Mouse (Mus musculus) heart, embryonic 14.5 days (tissue): ENCODE data around the gene Insrr. TPM values are rescaled to one million over a fixed set of nuclear protein-coding genes. Genes with fewer than 3 reads are reported as not detected.
"Not testable (repeated sequence)": the region's sequence is repeated elsewhere in the genome, so short reads cannot be mapped to it uniquely, and the experiment has no call there.

ENCODE experiments used
- ATAC-seq: fragments of 200-750 bp; cut with Nextera tagmentation; 2 replicates; pipeline ENCODE4 v1.8.0; 2017; ENCODE audit warnings: low read depth, moderate TSS enrichment; ENCODE audit not compliant: insufficient number of reproducible peaks, insufficient read depth, low FRiP score
- H3K27ac ChIP-seq, 2 experiments: fragments of 200-500 bp in 1 of 2; fragments of 300-500 bp in 1 of 2; sonication (generic) in 1 of 2; replicated peaks in 1 of 2; 2 replicates each; pipeline ENCODE4 v1.5.1; 2012 to 2014; ENCODE audit warnings: low read depth in 2 of 2, low read length in 2 of 2, control low read depth in 1 of 2, mild to moderate bottlenecking in 1 of 2, mixed read lengths in 1 of 2; ENCODE audit not compliant: control insufficient read depth in 1 of 2, insufficient read depth in 1 of 2
- H3K27me3 ChIP-seq: fragments of 300-500 bp; sonication (generic); 2 replicates; pipeline ENCODE4 v1.6.1; 2014; ENCODE audit warnings: mild to moderate bottlenecking, low read length, control low read depth; ENCODE audit not compliant: control insufficient read depth, insufficient read depth
- H3K36me3 ChIP-seq: fragments of 300-500 bp; sonication (generic); 2 replicates; pipeline ENCODE4 v1.6.1; 2014; ENCODE audit warnings: mild to moderate bottlenecking, control low read depth, low read length, mixed read lengths; ENCODE audit not compliant: control insufficient read depth, insufficient read depth
- H3K4me1 ChIP-seq, 2 experiments: fragments of 200-500 bp in 1 of 2; fragments of 300-500 bp in 1 of 2; sonication (generic) in 1 of 2; 2 replicates each; pipeline ENCODE4 v1.6.1; 2012 to 2014; ENCODE audit warnings: low read length in 2 of 2, control low read depth in 1 of 2, mixed read lengths in 1 of 2; ENCODE audit not compliant: control insufficient read depth in 2 of 2, insufficient read depth in 2 of 2
- H3K4me2 ChIP-seq: fragments of 300-500 bp; sonication (generic); 2 replicates; pipeline ENCODE4 v1.6.1; 2014; ENCODE audit warnings: mild to moderate bottlenecking, low read length
- H3K4me3 ChIP-seq, 2 experiments: fragments of 200-500 bp in 1 of 2; fragments of 300-500 bp in 1 of 2; sonication (generic) in 1 of 2; 2 replicates each; pipeline ENCODE4 v1.5.1; 2012 to 2014; ENCODE audit warnings: low read length in 2 of 2, mild to moderate bottlenecking in 2 of 2, control low read depth in 1 of 2, low read depth in 1 of 2, moderate library complexity in 1 of 2; ENCODE audit not compliant: control insufficient read depth in 1 of 2, insufficient read depth in 1 of 2
- H3K9ac ChIP-seq: fragments of 300-500 bp; sonication (generic); 2 replicates; pipeline ENCODE4 v1.6.1; 2014; ENCODE audit warnings: mild to moderate bottlenecking, low read length
- H3K9me3 ChIP-seq: fragments of 300-500 bp; sonication (generic); 2 replicates; pipeline ENCODE4 v1.6.1; 2016; ENCODE audit warnings: low read length, control low read depth; ENCODE audit not compliant: control insufficient read depth
- WGBS: fragments of 180-500 bp; shearing (Covaris S2); extraction: QIAGEN DNeasy Blood & Tissue Kit; methylation state at CpG from one replicate; pipeline ENCODE4 v1.1.7; 2014; 5-methylcytosine and 5-hydroxymethylcytosine counted together
- polyA plus RNA-seq: library from polyadenylated mRNA; unstranded; fragments of >200 nt; fragmentation: Nextera tagmentation; extraction: Ambion mirVana; gene quantifications from 2 replicates; pipeline ENCODE4 v1.2.1, GENCODE M21; 2014

Gene Insrr
- polyA plus RNA-seq, 1 experiment from 2014 or later = 0.08 TPM

DNA sequence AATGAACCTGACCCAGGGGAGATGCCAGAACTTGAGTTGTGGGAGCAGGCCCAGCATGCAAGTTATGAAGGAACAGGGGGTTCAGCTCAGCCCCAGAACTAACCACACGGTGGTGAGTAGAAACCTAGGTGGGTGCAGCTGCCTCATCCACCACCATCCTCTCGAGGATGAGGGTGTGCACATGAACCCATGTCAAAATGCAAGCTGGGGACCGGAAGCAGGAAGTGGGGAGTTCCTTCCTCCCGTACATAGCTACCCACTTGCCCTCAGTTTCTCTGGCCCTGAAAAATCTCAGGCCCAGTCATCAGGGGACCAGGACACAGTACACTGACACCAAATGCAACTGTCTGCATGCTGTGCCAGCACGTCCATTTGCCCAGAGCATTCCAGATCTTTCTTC lies 50.9 kb downstream of the Insrr start:
- no peaks in the 10 kb centered on the region for H3K27me3 ChIP-seq

DNA sequence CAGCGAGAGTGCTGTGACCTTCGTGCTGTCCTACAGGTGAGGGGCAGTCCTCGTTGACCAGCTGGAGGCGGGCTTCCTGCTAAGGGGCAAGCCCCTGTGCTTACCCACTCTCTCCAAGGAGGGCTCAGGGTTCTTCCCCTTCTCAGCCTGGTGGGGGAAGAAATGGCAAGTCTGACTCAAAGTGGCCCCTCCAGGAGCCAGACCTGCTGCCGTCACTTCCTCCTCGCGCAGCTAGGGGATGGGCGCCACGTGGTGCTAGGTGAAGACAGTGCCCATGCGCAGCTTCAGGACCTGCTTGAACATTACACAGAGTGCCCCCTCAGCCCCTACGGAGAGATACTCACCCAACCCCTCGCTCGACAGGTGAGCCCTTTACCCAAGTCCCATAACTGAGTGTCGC lies 52.4 kb downstream of the Insrr start:
- Histone ChIP-seq H3K36me3 (no peaks in the 10 kb centered on the region), H3K27ac (no peak overlapping the region), H3K27me3 (no peaks in the 10 kb centered on the region), H3K4me3 (no peak overlapping the region), H3K9ac (no peak overlapping the region), H3K4me1 (peaks cover 2 to 4% of the 10 kb centered on the region in 2 experiments; a peak in 1 of 4 replicates), H3K4me2 (no peak overlapping the region), H3K9me3 (no peaks in the 10 kb centered on the region)
- no peak for ATAC-seq
- WGBS = 77% methylated on average over 14 of the region's 14 CpGs

More for the DNA sequence above, 50.9 kb downstream of the Insrr start:
- ATAC-seq = no peak
- Histone ChIP-seq H3K4me2 (no peak overlapping the region), H3K9ac (no peak overlapping the region), H3K4me1 (peaks cover 2 to 4% of the 10 kb centered on the region in 2 experiments; a peak in 1 of 4 replicates), H3K9me3 (no peaks in the 10 kb centered on the region), H3K4me3 (no peak overlapping the region), H3K27ac (no peak overlapping the region), H3K36me3 (no peaks in the 10 kb centered on the region)
- WGBS = 74% methylated on average over 5 of the region's 5 CpGs

DNA sequence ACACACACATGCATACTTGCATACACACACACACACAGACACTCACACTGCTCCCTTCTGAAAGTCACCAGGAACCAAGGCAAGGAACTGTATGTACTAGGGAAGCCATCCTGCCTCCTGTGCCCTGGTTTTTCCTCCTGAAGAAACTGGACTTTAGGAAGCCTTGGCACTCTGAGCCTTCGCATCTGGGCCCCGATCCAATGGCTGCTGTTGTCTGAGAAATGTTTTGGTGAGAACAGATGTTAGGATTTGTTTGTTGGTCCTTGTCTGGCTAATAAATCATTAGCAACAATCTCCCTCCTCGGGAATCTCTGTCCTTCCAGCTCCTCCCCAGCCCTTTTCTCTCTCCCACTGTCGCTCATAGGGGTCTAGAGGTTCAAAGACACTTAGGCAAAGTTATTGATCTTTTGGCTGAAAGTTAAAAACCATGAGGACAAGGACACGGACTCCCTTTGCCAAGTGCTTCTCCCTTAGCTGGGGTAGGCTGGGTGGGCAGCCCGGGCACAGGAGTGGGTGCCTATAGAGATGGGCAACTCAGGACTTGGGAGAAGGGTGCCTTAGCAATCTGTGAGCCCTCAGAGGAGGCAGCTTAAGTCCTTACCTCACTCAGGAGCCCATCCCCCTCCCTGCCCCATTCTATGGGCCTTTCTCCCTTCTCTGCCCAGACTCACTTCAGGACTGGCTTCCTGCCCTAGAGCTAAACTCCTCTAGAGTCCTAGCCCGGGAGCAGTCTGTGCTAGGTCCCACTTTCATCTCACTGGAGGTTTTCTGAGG lies 58.2 kb downstream of the Insrr start:
- Histone ChIP-seq H3K4me1 (no peaks in the 10 kb centered on the region), H3K36me3 (peaks cover 42% of the 10 kb centered on the region), H3K4me3 (no peak overlapping the region), H3K4me2 (no peak overlapping the region), H3K9me3 (no peaks in the 10 kb centered on the region), H3K9ac (no peak overlapping the region), H3K27me3 (no peaks in the 10 kb centered on the region), H3K27ac (no peak overlapping the region)
- WGBS = 69% methylated on average over 7 of the region's 7 CpGs
- ATAC-seq = no peak

DNA sequence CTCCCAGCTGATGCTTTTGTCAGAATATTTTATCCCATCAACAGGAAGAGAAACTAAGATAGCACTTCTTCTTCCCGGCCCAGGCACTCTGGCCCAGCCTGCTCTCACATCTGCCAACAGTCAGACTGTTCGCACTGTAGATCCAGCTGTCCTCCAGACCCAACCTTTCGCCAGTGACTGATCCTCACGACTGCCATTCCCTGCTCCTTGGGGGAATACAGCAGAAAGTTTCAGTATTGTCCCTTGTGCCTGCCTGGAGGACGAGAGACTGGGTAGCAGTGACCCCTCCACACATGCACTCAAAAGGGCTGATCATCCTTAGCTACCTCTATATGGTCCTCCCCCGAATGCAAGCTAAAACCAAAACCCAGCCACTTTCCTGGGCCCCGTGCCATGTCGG lies 59.2 kb downstream of the Insrr start:
- no peak overlapping the region for H3K4me2 ChIP-seq
- no peak overlapping the region for H3K27ac ChIP-seq
- no peak for ATAC-seq
- no peaks in the 10 kb centered on the region for H3K27me3 ChIP-seq
- H3K4me1 ChIP-seq = no peaks in the 10 kb centered on the region
- H3K9ac ChIP-seq = no peak overlapping the region
- H3K36me3 ChIP-seq = peaks cover 51% of the 10 kb centered on the region
- 84% methylated on average over 8 of the region's 8 CpGs for WGBS
- no peaks in the 10 kb centered on the region for H3K9me3 ChIP-seq
- H3K4me3 ChIP-seq = no peak overlapping the region

DNA sequence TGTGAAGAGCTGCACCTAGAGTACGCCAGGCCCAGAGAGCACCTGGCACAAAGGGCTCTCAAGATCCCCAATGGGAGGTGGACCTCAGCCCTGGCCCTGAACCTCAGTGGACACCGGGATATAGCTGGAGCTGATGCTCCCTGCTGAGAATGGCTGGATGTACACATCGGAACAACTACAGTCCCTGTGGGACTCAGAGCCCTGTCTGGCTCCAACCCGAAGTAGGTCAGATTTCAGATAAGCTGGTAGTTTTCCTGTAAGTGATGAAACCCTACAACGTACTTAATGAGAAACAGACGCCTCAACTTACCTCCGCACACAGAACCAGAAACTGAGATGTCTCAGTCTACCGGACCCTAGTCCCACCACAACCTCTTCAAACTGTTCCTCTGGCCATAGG lies 60.9 kb downstream of the Insrr start:
- Histone ChIP-seq H3K27ac (no peak overlapping the region), H3K9me3 (no peaks in the 10 kb centered on the region), H3K36me3 (peaks cover 67% of the 10 kb centered on the region), H3K9ac (no peak overlapping the region), H3K27me3 (no peaks in the 10 kb centered on the region), H3K4me2 (no peak overlapping the region), H3K4me1 (no peaks in the 10 kb centered on the region), H3K4me3 (no peak overlapping the region)
- ATAC-seq = no peak
- WGBS = 77% methylated on average over 8 of the region's 8 CpGs

DNA sequence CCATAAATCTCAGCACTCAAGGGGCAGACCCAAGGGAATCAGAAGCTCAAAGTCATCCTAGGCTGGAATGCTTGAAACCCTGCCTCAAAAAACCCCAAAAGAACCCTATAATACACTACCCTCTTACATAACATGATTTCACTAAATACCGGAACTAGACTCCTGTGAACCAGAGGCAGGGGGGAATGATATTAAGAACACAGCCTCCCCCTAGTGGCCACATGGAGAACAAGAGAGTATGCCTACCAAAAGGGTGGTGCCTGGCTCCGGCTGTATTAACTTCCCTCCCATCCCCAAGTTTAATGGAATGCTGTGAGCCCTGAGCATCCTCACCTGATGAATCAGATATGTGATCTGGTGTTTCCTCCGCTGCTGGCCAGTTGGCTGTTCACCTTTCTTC lies 63.1 kb downstream of the Insrr start:
- Histone ChIP-seq H3K27ac (no peak overlapping the region), H3K27me3 (no peaks in the 10 kb centered on the region), H3K36me3 (peaks cover 83% of the 10 kb centered on the region), H3K9ac (no peak overlapping the region), H3K9me3 (no peaks in the 10 kb centered on the region), H3K4me1 (no peaks in the 10 kb centered on the region), H3K4me3 (no peak overlapping the region), H3K4me2 (no peak overlapping the region)
- WGBS = 21% methylated on average over 3 of the region's 3 CpGs
- no peak for ATAC-seq

DNA sequence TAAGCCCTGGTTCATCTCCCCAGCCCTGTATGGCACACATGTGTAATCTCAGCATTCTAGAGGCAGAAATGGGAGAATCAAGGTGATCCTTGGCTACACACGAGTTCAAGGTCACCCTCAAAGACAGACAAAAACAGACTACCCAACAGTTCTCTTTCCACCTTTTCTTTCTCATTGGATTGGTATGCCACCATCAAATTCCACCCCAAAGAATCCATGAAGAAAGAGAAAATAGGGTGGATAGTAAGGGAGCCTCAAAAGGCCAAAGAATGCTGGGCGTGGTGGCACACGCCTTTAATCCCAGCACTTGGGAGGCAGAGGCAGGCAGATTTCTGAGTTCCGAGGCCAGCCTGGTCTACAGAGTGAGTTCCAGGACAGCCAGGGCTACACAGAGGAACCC lies 67.4 kb downstream of the Insrr start:
- not testable (repeated sequence) for H3K4me1 ChIP-seq, H3K27ac ChIP-seq, ATAC-seq, H3K4me3 ChIP-seq, H3K9me3 ChIP-seq, H3K9ac ChIP-seq, H3K27me3 ChIP-seq, H3K4me2 ChIP-seq
- WGBS = 90% methylated on average over 4 of the region's 4 CpGs
- H3K36me3 ChIP-seq = peaks cover 93% of the 10 kb centered on the region
